Mouse (Mus musculus): Measurements from ENCODE around the gene Aox4.

DNA sequence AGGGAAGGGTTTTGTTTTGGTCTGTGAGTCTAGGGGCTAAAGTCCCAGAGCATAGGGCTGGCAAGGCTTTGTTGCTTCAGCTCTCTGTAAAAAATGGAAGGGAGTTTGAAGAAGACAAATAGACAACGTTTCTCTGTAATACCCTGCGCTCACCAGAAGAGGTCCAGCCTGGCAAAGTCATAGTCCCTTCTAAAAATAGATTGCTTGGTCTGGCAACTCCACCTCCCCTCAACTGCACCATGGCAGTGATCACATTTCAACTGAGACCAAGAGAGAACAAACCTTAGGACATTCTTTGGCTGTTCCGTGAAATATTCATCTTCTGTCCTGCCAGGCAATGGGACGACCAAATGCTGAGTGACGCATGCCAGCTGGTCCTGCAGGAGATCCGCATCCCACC lies 30.1 kb downstream of the Aox4 start:
- no peak for TF ChIP-seq CTCF (IDR thresholded peaks at IDR 0.05; ENCODE audit: insufficient read depth, low read length)
- TF ChIP-seq POLR2A (IDR thresholded peaks at IDR 0.05; ENCODE audit: borderline replicate concordance, extremely low read depth, low read depth, low read length) = no peak
